Mouse (Mus musculus): ENCODE results near the gene Blzf1.

The Blzf1 gene

GRCm38 (mm10) chr1:164294071-164294470 is 13.2 kb downstream of the Blzf1 start:
- DNase-seq (ENCODE audit: low read depth, low spot score), result no peak

- no peak for DNase-seq (ENCODE audit: low read depth, low spot score)
These were observed 15.2 kb downstream of the Blzf1 start for GRCm38 (mm10) chr1:164292040-164292439.

- no peak for DNase-seq (ENCODE audit: low read depth, low spot score)
These were observed 19.9 kb downstream of the Blzf1 start for GRCm38 (mm10) chr1:164287406-164287805.

- DNase-seq (ENCODE audit: low read depth, low spot score), result no peak
These were observed 23.3 kb downstream of the Blzf1 start for GRCm38 (mm10) chr1:164284007-164284406.

- no peak for DNase-seq (ENCODE audit: low read depth, low spot score)
These were observed 28.0 kb downstream of the Blzf1 start for GRCm38 (mm10) chr1:164279332-164279731.

- DNase-seq (ENCODE audit: low read depth, low spot score), result no peak
These were observed 30.7 kb downstream of the Blzf1 start for GRCm38 (mm10) chr1:164276552-164276951.

GRCm38 (mm10) chr1:164275455-164275954 is 31.8 kb downstream of the Blzf1 start, which contains the start of gene Ccdc181:
Gene Ccdc181 (plus strand): TSS chr1:164275585.
- peak; percentile 94 for DNase-seq (ENCODE audit: low read depth, low spot score)

- no peak for DNase-seq (ENCODE audit: low read depth, low spot score)
These were observed 33.6 kb downstream of the Blzf1 start for GRCm38 (mm10) chr1:164273659-164274058.

GRCm38 (mm10) chr1:164270941-164271340 is 36.3 kb downstream of the Blzf1 start:
- DNase-seq (ENCODE audit: low read depth, low spot score), result no peak

GRCm38 (mm10) chr1:164261553-164261952 is 45.7 kb downstream of the Blzf1 start:
- peak; percentile 85 for DNase-seq (ENCODE audit: low read depth, low spot score)

- no peak for DNase-seq (ENCODE audit: low read depth, low spot score)
These were observed 46.9 kb downstream of the Blzf1 start for GRCm38 (mm10) chr1:164260171-164261028.

GRCm38 (mm10) chr1:164254836-164255235 is 52.5 kb downstream of the Blzf1 start:
- DNase-seq (ENCODE audit: low read depth, low spot score), result no peak

GRCm38 (mm10) chr1:164252551-164252950 is 54.7 kb downstream of the Blzf1 start:
- no peak for DNase-seq (ENCODE audit: low read depth, low spot score)

- no peak for DNase-seq (ENCODE audit: low read depth, low spot score)
These were observed 55.9 kb downstream of the Blzf1 start for GRCm38 (mm10) chr1:164251438-164251837.

GRCm38 (mm10) chr1:164250391-164251150 is 56.7 kb downstream of the Blzf1 start:
- DNase-seq (ENCODE audit: low read depth, low spot score), result no peak

- no peak for DNase-seq (ENCODE audit: low read depth, low spot score)
These were observed 58.0 kb downstream of the Blzf1 start for GRCm38 (mm10) chr1:164249332-164249711.

GRCm38 (mm10) chr1:164248465-164249331 is 58.6 kb downstream of the Blzf1 start, which contains the start of gene Slc19a2:
Gene Slc19a2 (plus strand): TSS chr1:164249046.
- peak; percentile 94 for DNase-seq (ENCODE audit: low read depth, low spot score)

- DNase-seq (ENCODE audit: low read depth, low spot score), result no peak
These were observed 59.3 kb downstream of the Blzf1 start for GRCm38 (mm10) chr1:164247971-164248370.

- DNase-seq (ENCODE audit: low read depth, low spot score), result no peak
These were observed 59.8 kb downstream of the Blzf1 start for GRCm38 (mm10) chr1:164247442-164247841.

- no peak for DNase-seq (ENCODE audit: low read depth, low spot score)
These were observed 64.5 kb downstream of the Blzf1 start for GRCm38 (mm10) chr1:164242809-164243208.

GRCm38 (mm10) chr1:164241494-164241893 is 65.8 kb downstream of the Blzf1 start:
- no peak for DNase-seq (ENCODE audit: low read depth, low spot score)
